Mouse (Mus musculus): ENCODE results near the gene Cobll1.
"Not testable (repeated sequence)": the region's sequence is repeated elsewhere in the genome, so short reads cannot be mapped to it uniquely, and the experiment has no call there.

Cobll1 gene

DNA sequence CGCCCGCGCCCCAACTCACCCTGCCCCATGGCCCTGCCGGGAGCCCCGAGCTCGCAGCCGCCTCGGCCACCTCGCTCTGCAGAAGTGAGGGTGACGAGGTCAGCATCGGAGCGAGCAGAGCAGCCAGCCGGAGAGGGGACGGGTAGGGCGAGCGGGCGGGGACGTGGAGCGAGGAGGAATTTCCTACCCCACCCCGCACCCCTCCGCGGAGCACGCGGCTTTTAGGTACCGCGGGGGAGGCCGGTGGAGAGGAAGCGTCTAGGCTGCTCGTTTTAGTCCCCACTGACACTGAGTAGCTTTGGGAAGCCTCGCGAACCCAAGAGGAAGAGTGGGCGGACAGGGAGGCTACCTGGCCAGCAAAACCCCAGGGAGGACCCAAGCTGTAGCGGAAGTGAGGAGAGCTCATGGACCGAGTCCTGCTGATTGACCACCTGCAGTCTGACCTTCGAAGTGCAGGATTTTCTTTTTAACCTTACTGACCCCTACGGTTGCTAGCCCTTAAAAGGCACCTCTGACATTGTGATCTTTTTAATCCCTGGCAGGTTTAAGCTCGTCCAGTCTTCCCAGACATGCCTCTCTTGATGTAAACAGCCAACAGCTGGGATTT lies at the start of gene Cobll1:
TSS of gene Cobll1 (minus strand) at position 440 of the 607 bp plus-strand sequence.
- DNase-seq = peak; percentile 77 to 84

DNA sequence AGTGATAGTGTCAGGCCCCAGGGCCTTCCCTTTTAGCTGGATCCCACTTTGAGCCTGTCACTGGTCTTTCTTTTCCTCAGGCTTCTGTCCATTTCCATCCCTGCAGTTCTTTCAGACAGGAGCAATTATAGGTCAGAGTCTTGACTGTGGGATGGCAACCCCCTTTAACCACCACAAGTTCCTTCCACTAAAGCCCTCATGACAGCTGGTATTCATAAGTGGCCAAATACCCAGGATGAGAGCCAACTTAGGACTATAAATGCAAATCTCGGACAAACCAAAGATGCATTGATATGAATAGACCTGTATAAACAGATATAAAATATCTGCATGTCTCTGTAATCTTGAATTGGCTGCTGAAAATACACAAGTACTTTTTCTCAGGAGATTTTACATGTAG lies 49.5 kb upstream of the Cobll1 start:
- DNase-seq = no peak

DNA sequence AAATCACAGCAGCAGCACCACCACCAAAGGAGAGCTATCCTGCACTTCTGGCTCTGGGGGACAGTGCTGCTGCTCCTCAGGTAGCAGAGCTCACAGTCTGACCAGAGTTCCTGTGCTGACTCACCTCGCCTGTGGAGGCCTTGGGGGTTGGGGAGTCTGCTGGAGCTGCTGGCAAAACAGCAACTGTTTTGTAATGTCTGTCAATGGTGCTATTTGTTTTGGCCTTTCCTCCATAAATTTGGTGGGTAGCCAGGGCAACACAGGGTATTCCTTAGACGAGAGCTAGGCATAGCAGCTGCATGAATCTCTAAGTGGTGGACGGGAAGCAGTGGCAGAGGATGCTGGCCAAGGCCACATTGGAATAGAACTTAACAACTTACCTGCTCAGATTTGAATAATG lies 46.2 kb upstream of the Cobll1 start:
- no peak for DNase-seq

DNA sequence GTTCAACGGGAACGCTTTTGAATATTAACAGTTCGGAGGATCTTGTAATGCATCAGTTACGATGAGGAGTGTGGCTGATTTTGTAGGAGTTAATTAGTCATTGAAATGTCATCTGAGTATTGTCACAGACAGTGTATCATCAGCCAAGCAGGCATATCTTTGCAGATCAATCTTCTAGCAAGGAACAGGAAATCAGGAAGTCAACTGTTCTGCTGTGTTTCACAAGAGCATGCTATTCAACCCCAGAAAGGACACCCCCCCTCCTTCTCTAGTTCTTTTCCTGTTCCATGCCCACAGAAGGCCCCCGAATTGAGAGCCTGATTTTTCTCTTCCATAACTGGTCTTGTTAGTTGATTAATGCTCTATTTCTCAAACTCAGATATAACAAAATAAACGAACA lies 43.8 kb upstream of the Cobll1 start:
- DNase-seq = no peak

DNA sequence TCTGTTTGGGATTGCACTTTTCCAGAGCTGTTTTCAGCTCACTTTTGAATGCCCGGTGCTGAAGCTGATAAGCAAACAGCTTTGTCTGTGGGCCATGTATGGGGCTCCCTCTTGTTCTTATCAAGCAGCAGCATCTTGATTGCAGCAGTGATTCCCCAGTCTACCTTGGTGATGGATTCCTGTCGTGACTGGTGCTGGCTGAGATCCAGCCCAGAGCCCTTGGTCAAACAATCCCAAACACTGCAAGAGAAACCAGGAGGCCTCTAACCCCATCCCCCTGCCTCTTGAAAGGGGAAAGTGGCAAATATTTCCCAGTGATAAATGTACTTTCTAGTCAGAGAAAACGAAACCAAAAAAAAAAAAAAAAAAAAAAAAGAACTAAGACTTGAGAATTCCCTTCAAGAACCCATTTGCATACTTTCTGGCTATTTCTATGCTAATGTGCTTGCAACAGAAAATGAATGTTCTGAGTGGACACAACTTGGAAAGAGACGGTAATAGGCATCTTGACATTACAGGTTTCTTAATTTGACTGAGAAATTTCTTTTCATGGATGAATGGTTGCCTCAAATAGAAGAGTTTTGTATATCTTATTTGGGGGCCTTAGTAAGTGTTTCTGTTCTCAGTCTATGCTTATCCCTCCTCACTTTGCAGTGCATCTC lies 40.0 kb upstream of the Cobll1 start:
- DNase-seq = peak in 1 of 2 experiments; percentile 9

DNA sequence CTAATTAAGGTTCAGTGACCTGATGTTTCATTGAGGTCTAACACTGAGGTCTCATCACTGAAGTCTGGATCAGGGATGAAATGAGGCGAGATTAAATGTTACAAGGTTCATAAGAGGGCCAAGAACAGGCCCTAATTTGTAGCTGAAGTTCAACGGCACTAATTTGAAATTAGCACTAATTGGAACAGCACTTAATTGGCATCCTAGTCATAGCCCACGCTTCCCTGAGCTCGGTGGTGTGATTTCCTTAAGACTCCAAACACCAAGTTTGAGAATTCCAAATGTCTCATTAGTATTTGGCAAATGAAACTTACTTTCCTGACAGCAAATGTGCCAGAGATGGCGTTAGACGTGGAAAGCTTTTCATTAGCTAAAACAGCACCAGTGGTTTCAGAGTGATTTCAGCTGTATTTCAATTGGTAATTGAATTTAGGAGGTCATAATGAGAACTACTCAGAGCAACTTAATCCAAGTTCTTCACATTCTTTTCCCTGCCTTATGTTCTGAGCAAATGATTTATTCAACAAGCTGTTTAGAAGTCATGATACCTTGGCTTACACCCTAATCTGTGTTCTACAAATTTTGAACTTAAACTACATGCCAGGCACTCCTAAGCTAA lies 36.3 kb upstream of the Cobll1 start:
- DNase-seq = no peak

DNA sequence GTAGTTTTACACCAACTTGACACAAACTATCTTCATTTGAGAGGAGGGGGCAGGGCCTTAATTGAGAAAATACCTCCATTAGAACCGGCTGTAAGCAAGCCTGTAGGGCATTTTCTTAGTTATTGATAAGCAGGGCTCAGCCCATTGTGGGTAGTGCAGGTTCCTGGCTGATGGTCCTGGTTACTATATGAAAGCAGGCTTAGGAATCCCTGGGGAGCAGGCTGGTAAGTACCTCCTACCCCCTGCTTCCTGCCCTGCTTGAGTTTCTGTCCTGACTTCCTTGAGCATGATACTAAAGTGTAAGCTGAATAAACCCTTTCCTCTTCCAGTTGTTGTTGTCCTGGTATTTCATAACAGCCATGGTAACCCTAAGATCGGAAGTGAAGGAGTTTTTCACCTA lies 34.7 kb upstream of the Cobll1 start:
- no peak for DNase-seq

DNA sequence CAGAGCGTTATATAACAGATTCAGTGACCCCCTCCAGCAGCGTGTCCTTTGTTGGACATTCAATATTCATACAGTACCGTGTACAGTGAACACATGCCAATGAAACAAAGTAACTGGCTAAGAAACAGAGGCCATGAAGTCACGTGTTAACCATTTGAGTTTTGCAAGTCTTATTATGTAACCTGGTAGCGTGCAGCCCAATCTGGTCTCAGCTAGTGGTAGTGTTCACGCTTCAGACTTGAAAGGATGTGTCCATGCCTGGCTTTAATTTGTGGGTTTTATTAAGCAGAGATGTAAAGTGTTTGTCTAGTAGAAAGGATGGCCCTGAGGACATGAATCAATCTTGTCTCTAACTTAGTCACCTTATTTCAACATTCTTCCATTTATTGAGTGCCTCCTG lies 29.5 kb upstream of the Cobll1 start:
- no peak for DNase-seq

DNA sequence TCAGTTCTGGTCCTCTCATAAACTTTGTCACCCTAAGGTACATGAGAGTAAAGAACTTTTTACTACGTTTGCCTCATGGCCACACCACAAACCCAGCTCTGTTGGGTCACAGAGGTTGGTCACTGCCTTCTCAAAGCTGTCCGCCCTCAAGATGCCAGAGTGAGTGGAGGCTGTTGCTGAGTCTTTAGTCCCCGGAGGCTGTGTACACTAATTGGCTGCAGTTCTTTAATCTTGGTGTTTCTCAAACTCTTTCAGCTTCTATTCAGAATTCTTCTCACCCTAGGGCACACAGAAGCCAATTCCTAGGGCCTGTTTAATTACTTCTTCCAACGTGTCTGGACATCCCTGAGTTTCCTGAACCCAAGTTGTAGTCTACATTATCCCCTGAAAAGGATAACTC lies 28.6 kb upstream of the Cobll1 start:
- no peak for DNase-seq

DNA sequence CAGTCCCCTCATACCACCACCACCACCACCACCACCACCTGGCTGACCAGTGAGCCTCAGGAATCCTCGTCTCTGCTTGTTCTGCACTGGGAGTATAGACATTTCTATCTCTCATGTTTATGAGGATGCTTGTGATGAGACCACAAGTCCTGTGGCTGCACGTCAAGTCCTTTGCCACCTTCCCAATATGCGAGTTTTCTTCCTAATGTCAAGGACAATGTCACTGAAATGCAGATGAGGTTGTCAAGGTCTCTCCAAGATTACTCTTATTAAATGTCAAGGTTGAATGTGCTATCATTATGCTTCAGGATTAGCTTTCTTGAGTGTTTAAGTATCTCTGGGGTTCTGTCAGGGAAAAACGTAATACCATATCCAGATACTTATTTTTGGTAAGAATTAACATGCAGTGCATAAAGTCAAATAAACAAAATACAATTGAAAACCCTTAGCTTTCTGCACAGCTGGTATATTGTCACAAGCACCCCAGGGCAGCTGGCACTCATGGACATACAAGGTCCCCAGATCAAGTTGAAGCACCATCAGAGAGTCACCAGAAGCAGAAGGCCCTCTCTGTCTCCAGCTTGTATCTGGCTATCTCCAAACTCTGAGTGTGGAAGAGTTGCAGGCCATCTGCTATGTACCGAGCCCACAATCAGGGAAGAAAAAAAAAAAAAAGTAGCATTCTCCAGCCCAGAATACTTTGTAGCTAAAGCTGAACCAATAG lies 27.5 kb upstream of the Cobll1 start:
- DNase-seq = no peak

DNA sequence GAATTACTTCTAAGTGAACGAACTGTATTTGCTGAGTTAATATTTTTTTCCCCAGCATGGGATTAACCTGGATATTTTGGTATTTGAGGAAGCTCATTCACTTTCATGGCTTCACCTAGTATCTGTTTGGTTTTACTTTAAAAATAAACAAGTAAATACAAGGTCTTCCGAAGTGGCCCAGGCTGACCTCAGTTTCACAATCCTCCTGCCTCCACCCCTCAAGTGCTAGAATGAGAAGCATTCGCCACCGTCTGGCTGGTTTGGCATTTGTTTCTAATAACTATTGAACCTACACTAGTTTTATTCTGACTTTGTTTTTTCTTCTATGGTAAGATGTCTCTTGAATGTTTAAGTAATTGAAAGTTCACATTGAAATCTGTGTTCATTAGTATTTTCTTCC lies 23.0 kb upstream of the Cobll1 start:
- DNase-seq = no peak

DNA sequence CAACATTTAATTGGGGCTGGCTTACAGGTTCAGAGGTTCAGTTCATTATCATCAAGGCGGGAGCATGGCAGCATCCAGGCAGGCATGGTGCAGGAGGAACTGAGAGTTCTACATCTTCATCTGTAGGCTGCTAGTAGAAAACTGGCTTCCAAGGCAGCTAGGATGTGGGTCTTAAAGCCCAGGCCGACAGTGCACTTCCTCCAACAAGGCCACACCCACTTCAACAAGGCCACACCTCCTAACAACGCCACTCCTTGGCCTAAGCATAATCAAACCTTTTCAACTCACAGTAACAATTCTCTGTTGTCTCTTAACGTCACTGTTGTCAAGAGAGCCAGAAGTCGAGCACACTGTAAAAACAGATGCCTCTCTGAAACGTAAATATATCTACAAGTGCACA lies 21.6 kb upstream of the Cobll1 start:
- DNase-seq = not testable (repeated sequence)

DNA sequence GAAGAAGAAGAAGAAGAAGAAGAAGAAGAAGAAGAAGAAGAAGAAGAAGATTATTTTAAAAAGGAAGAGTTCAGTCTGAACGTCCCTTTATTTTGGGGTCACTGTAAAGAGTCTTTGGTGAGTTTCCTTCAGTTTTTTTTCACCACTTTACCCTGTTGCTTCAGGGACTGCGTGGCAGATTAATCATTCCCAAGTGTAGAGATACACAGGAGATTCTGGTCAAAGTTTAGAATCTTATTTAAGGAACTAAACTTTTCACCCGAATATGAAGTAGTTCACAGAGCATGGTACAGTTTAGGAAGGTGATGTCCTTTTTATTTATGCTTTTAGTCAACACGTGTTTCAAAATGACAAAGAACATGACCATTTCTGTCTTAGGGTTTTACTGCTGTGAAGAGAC lies 21.2 kb upstream of the Cobll1 start:
- DNase-seq = no peak

DNA sequence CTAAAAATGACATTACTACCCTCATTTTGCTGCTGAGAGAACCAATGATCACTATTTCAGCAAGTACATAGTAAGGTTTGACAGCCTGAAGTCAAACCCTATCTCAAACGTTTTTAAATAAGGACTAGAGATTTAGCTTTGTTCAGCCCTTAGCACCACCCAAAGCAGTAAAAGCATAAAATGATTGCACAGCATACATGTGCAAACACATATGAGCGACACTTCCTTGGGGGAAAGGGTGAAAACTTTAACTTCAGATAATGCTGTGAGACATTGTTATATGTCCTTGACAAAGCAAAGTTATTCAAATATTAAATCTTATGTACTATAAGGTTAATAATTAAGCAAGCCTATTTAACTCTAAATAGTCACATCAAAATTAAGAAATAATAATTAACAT lies 18.2 kb upstream of the Cobll1 start:
- DNase-seq = no peak

DNA sequence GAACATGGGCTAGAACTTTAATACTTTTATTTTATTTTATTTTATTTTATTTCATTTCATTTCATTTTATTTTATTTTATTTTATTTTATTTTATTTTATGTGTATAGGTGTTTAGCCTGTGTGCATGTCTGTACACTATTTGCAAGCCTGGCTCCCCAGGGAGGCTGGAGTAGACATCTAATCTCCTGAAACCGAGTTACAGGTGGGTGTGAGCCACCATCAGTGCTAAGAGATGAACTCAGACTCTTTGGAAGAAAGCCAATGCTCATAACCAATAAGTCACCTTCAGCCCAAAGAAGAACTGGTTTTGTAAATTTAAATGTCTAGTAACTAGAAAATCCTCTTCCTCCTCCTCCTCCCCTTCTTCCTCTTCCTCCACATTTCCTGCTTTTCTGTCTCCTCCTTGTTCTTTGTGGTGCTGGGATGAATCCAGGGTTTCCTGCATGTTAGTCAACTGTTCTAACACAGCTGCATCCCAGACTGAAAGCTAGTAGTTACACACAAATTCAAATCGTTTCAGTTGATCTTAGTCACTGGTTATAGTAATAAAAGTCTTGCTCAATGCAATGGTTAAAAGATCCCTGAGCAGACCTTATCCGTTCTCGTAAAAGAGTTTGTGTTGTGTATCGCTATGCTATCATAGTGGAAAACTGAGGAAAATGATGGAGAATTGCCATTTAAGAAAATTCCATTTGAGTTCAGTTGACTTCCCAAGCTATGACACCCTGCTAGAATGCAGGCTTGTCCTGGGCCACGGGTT lies 17.5 kb upstream of the Cobll1 start:
- no peak for DNase-seq

DNA sequence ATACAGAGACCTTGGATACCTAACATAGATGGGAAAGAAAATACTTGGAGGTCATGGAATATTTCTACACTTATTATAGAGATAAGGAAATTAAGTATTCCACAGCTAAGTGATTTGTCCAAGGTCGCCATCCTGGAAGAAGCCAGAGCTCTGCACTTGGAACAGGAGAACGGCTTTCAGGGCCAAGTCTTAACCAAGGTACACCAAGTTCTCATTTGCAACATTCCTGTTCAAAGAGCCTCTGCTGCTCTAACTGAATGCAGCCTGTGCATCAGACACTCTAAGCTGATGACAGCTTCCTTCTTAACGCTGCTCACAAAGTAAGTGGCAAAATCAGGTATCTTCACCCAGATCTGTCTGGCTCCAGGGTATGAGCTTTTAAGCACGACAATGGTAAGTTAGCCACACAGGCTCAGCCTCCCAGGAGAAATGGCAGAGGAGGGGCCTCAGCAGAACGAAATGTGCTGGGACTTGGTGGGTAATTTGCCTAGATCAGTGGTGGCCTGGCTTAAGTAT lies 11.4 kb upstream of the Cobll1 start:
- DNase-seq = no peak

DNA sequence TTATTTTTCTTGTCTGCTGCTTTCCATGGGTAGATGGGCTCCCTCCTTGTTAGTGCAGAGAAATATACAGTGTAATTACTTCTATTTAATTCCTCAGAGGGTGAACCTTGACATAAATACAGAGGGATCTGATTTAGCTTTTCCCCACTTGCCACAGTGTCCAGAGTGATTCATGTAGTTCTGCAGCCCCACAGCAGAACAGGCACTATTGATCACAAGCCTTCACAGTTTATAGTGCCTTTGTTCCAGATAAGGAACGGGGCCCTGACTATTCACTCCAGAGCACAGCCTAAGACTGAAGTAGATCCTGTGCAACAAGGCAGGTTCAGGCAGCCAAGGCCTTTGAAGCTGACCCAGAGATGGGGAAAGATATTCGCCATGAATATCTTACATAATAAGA lies 10.4 kb upstream of the Cobll1 start:
- DNase-seq = no peak

DNA sequence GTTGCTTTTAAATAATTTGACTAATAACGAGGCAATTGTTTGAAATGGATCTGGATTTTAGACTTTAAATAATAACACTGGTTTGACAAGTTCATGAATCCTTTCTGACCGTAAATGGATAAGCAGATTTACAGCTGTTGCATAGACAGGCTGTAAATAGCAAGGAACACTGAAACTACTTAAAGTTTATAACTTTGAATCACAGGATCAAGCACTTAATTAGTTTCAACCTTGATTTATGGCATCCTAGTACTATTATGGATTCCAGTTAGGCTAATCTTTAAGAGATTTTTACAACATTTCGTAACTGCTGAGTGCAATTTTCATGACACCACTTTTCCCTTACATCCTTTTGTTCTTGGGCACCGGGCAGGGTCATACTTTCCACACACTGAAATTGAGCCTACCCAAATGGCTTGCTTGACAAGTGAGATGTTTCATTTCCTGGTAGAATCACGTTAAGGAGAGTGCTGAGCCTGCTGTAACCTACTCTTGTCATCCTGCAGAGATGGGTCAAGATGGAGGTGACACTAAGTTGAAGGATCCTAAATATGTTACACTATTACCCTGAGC lies 1.1 kb upstream of the Cobll1 start:
- no peak for DNase-seq

DNA sequence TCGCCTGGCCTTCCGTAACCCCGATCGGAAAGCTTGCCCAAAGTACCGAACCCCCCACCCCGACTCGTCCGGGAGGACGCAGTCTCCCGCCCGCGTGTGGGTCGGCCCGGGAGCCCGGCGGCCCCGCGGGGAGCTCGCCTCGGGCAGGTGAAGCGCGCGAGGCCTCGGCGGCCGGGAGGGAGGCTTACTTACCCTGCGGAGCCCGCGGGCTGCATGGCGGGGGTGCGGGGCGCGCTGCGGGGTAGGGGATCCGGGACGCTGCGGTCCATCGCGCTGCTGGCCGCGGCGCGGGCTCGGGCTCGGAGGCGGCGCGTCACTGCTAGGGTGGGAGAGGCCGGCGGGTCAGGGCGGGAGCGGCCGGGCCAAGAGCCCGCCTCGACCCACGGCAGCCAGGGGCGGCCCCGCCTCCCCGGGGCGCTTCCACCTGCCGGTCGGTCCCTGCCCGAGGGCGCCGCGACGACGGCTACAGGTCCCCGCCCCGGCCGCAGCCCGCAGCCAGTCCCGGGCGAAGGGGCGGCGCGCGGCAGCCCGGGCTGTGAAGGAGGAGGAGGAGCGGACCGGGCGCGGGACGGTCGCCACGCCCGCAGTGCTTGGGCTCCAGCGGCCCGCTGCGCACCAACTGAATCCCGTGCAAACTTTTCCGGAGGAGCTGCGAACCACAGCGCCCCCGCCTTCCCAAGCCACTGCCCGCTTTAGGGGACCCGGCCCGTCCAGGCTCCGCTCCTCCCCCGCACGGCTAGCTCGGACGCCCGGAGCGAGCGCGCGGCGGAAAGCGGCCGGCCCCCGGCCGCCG lies 836 bp downstream of the Cobll1 start:
- DNase-seq = peak; percentile 70 to 72

DNA sequence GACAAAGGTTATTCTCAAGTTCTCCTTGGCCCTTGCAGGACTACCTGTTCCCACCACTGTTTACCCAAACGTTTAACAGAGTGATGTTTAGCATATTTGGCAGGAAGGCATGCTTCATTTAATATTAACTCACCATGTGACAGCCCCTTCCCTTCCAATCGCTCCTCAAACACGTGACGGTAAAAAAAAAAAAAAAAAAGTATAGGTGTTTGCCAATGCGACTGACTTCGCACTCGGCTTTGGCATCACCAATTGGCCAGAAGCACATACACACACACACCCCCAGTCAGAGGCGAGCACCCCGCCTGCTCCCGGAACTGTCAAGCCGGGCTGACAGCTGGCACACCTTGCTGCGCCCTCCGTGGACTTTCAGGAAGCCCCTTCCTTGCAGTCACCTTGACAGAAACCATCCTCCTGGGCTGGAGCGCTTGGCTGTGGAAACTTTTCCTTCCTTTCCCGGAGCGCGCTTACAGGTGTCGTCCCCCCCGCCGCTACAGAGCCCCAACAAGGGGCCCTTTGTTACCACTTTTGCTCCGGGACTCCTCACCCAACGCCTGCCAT lies 1.5 kb downstream of the Cobll1 start:
- peak; percentile 52 to 61 for DNase-seq

DNA sequence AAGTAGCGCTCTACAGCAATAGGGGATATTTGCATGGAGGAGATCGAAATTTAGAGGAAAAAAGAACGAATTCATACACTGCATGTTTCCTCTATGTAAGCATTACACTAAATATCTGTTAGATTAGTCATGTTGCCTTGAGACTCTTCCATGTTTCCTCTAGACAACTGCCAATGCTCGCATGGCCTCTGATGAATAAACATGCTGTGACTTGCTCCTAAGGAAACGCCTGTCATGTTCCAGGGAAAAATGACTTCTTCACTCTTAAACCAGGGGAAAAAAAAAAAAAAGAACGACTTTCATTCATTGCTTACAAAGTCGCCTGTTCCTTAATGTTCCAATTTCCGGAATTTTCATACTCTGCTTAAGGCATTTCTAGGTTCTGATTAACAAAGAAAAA lies 2.1 kb downstream of the Cobll1 start:
- no peak for DNase-seq

All from spleen, adult 18-20 months (tissue).